Mouse (Mus musculus) thymus, adult 2 months (tissue): Measurements from ENCODE around the gene Ywhae.

Experiments used
- CTCF ChIP-seq: fragments of 200-500 bp; IDR thresholded peaks from 2 replicates; pipeline ENCODE4 v1.5.1; 2012; ENCODE audit warnings: mild to moderate bottlenecking, control low read depth, low read length, moderate library complexity, borderline replicate concordance; ENCODE audit not compliant: control insufficient read depth, poor library complexity, insufficient read depth; ENCODE audit errors: extremely low read depth
- POLR2A ChIP-seq: fragments of 200-500 bp; IDR thresholded peaks from 2 replicates; pipeline ENCODE4 v1.6.1; 2012; ENCODE audit warnings: mild to moderate bottlenecking, low read length, control low read depth, moderate library complexity; ENCODE audit not compliant: control insufficient read depth, poor library complexity, insufficient read depth; ENCODE audit errors: extremely low read depth

DNA sequence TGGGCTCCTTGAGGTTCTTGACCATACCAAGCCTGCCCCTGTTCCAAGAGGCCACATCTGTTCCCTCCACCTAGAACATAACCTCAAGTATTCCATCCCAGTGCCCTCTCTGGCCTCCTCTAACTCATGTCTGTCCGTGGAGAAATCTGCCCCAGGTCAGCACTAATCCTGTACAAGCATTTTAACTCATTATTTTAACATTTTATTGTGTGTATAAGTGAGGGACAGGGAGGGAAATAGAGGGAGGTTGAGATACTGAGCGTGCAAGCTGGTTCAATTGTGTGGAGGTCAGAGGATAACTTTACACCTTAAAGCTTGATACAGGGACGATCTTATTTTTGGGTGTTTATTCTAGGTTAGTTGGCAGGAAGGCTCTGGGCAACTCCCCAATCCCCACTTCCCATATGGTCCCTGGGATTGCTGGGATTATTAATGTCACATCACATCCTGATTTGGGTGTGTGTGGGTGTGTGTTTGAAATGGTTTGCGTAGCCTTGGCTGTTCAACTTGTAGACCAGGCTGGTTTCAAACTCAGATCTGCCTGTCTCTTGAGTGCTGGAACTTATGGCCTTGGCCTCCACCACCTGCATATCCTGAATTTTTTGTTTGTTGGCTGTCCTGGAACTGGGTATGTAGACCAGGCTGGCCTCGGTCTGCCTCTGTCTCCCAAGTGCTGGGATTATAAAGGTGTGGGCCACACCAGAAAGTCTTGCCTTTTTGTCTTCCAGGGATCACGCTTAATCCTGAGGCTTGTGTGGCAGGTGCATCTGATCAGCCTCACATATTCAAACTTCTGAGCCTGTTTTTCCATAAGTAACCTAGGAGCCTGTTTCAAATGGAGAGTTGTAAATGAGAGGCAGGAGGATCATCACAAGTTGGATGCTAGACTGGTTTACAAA is 35.7 kb downstream of the Ywhae start:
- TF ChIP-seq CTCF = no peak
- TF ChIP-seq POLR2A = no peak
